Mouse (Mus musculus) kidney, postnatal 10 days (tissue): ENCODE results near the gene Rpl13.
"Not testable (repeated sequence)": the region's sequence is repeated elsewhere in the genome, so short reads cannot be mapped to it uniquely, and the experiment has no call there.

Source experiments
- DNase-seq: peaks from one replicate; pipeline ENCODE4 v3.0.0; 2021; ENCODE audit warnings: mixed read lengths

Gene Rpl13

GRCm38 (mm10) chr8:123101735-123102685, at the start of gene Rpl13:
Gene Rpl13 (plus strand): TSS chr8:123102350.
- DNase-seq = peak; percentile 99

GRCm38 (mm10) chr8:123062721-123063120, 39.4 kb upstream of the Rpl13 start, which contains the start of gene Spg7:
Gene Spg7 (plus strand): TSS chr8:123062942.
- no peak for DNase-seq

- DNase-seq = no peak
These were observed 38.1 kb upstream of the Rpl13 start for GRCm38 (mm10) chr8:123064072-123064471.

- DNase-seq = peak; percentile 43
These were observed 37.3 kb upstream of the Rpl13 start for GRCm38 (mm10) chr8:123064809-123065213.

GRCm38 (mm10) chr8:123065214-123066100, 36.7 kb upstream of the Rpl13 start:
- peak; percentile 98 for DNase-seq

GRCm38 (mm10) chr8:123066101-123066683, 36.0 kb upstream of the Rpl13 start:
- no peak for DNase-seq

GRCm38 (mm10) chr8:123071176-123071575, 31.0 kb upstream of the Rpl13 start:
- DNase-seq = peak; percentile 49

- no peak for DNase-seq
These were observed 24.9 kb upstream of the Rpl13 start for GRCm38 (mm10) chr8:123077213-123077612.

GRCm38 (mm10) chr8:123082993-123083392, 19.2 kb upstream of the Rpl13 start:
- no peak for DNase-seq

GRCm38 (mm10) chr8:123083610-123084009, 18.5 kb upstream of the Rpl13 start:
- no peak for DNase-seq

GRCm38 (mm10) chr8:123087289-123087688, 14.9 kb upstream of the Rpl13 start:
- no peak for DNase-seq

- no peak for DNase-seq
These were observed 4.9 kb upstream of the Rpl13 start for GRCm38 (mm10) chr8:123097216-123097615.

- DNase-seq = peak; percentile 63
These were observed 4.2 kb upstream of the Rpl13 start for GRCm38 (mm10) chr8:123097786-123098584.

- DNase-seq = no peak
These were observed 1.9 kb upstream of the Rpl13 start for GRCm38 (mm10) chr8:123100288-123100687.

- no peak for DNase-seq
These were observed 906 bp upstream of the Rpl13 start for GRCm38 (mm10) chr8:123101244-123101643.

GRCm38 (mm10) chr8:123102855-123103254, 705 bp downstream of the Rpl13 start:
- not testable (repeated sequence) for DNase-seq

GRCm38 (mm10) chr8:123103285-123103684, 1.1 kb downstream of the Rpl13 start:
- DNase-seq = no peak

GRCm38 (mm10) chr8:123104046-123104767, 2.1 kb downstream of the Rpl13 start:
- DNase-seq = no peak

- DNase-seq = no peak
These were observed 3.6 kb downstream of the Rpl13 start for GRCm38 (mm10) chr8:123105553-123106326.

- DNase-seq = peak; percentile 44
These were observed 4.4 kb downstream of the Rpl13 start for GRCm38 (mm10) chr8:123106531-123106930.

GRCm38 (mm10) chr8:123108010-123108409, 5.9 kb downstream of the Rpl13 start:
- no peak for DNase-seq
